Mouse (Mus musculus): ENCODE results near the gene Ifit1bl1. TPM values are rescaled to one million over a fixed set of nuclear protein-coding genes. Genes with fewer than 3 reads are reported as not detected.
"Not testable (repeated sequence)": the region's sequence is repeated elsewhere in the genome, so short reads cannot be mapped to it uniquely, and the experiment has no call there.

Ifit1bl1 gene
- polyA plus RNA-seq, 1 experiment from 2014 or later, result 0.75 TPM

DNA sequence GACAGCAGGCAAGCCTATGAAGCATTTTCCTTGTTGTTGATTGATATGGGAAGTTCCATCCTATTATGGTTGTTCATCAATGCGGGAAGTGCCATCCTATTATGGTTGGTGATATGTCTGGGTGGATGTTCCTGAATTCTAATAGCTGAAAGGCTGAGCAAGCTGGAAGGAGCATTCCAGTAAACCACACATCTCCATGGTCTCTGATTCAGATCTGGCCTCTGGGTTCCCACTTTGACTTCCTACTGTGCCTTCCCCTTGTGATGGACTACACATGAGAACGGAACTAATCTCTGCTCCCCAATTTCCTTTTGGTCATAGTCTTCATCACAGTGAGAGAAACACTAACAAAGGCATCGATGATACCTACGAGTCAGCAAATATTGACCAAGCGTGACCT is 19.1 kb upstream of the Ifit1bl1 start:
- DNase-seq (no peak), ATAC-seq (no peak)
- WGBS (ENCODE audit: insufficient replicate concordance), result 70% methylated on average over 5 of the region's 5 CpGs
- Histone ChIP-seq H3K4me2 (ENCODE audit: low read depth, low read length) (no peak overlapping the region), H3K27me3 (ENCODE audit: insufficient read depth, low read length) (no peaks in the 10 kb centered on the region), H3K9ac (replicated peaks) (no peak overlapping the region), H3K27ac (ENCODE audit: low read depth) (no peak overlapping the region), H3K9me3 (ENCODE audit: low read length) (no peaks in the 10 kb centered on the region), H3K4me3 (ENCODE audit: low read depth, low read length) (no peak overlapping the region), H3K4me1 (ENCODE audit: insufficient read depth) (no peaks in the 10 kb centered on the region), H3K36me3 (replicated peaks; ENCODE audit: insufficient read depth, low read length) (no peaks in the 10 kb centered on the region)
- TF ChIP-seq CTCF (IDR thresholded peaks at IDR 0.05; ENCODE audit: low read depth) (no peak), EP300 (IDR thresholded peaks at IDR 0.05; ENCODE audit: low read depth) (no peak)

DNA sequence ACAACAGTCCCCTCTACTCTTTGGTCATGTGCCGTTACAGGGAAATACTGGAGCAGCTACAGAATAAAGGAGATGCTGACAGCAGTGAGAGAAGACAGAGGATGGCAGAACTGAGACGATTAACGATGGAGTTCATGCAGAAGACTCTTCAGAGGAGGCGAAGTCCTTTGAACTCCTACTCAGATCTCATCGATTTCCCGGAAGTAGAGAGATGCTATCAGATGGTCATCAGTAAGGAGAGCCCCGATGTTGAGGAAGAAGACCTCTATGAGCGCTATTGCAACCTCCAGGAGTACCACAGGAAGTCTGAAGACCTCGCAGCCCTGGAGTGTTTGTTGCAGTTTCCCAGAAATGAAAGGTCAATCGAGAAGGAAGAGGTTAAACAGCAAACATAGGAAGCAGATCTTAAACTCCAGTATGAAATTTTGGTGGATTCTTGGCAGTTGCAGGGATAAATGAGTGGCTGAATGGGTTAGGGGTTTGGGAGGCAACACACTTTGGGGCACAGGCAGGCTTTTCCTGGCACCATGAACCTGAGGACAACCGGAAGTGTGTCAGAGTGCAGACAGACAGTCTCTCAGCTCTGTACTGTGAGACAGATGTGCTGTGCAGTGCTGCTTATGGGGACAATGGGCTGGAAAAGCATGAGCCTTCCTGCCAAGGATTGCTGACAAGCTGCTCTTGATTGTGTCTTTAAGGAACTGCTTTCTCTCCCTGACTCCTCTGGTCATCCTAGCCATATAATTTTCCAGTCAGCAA is 10.7 kb upstream of the Ifit1bl1 start:
- not testable (repeated sequence) for H3K4me2 ChIP-seq (ENCODE audit: low read depth, low read length); H3K27me3 ChIP-seq (ENCODE audit: insufficient read depth, low read length); H3K27ac ChIP-seq (ENCODE audit: low read depth); H3K9me3 ChIP-seq (ENCODE audit: low read length); DNase-seq; H3K9ac ChIP-seq (replicated peaks); H3K4me1 ChIP-seq (ENCODE audit: insufficient read depth); H3K36me3 ChIP-seq (replicated peaks; ENCODE audit: insufficient read depth, low read length); H3K4me3 ChIP-seq (ENCODE audit: low read depth, low read length)
- ATAC-seq, result peak; percentile 48
- 81% methylated on average over 5 of the region's 11 CpGs for WGBS (ENCODE audit: insufficient replicate concordance)

GRCm38 (mm10) chr19:34610118-34610517 is 8.4 kb upstream of the Ifit1bl1 start:
- not testable (repeated sequence) for DNase-seq; H3K9me3 ChIP-seq (ENCODE audit: low read length); H3K27me3 ChIP-seq (ENCODE audit: insufficient read depth, low read length); H3K9ac ChIP-seq (replicated peaks); H3K27ac ChIP-seq (ENCODE audit: low read depth); H3K4me1 ChIP-seq (ENCODE audit: insufficient read depth); H3K36me3 ChIP-seq (replicated peaks; ENCODE audit: insufficient read depth, low read length); ATAC-seq; H3K4me2 ChIP-seq (ENCODE audit: low read depth, low read length); H3K4me3 ChIP-seq (ENCODE audit: low read depth, low read length)
- 71% methylated on average over 3 of the region's 3 CpGs for WGBS (ENCODE audit: insufficient replicate concordance)

DNA sequence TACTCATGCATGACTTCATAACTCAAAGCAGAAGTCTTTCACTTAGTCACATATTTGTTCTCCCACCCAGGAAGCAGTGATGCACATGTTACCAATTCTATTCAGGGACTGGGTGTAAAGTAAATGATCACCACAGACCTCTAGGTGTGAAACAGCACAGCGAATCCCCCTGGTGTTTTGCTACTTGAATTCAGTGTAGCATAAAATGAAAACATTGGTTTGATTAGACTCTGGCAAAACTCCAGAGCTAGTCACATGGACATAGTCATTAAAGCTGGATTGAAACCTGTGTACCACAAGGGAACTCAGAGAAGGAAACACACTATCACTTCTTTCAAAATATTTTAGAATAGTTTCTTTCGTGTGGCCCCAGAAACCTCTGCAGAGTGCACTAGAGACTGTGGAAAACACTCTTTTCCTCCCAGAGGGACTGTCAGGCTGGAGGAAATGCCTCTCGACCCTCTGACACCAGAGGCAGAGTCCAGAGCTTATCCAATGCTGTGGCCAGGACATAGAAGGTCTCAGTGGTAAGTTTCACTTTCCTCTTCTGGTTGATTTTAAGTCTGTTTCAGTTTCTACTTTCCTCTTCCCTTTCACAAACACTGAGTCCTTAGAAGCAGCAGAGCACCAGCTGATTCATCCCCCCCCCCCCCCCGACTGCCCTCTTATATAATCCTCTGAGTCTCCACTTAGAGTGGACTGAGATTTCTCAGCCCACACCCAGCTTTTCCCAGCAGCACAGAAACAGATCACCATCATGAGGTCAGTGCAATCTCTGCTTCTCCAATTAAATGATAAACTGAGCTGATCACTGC is 5.7 kb upstream of the Ifit1bl1 start, which contains the start of gene Ifit3b:
Gene Ifit3b, plus strand, starts transcription at position 734 of the 815 bp plus-strand sequence.
- H3K4me1 ChIP-seq (ENCODE audit: insufficient read depth); H3K36me3 ChIP-seq (replicated peaks; ENCODE audit: insufficient read depth, low read length); H3K27me3 ChIP-seq (ENCODE audit: insufficient read depth, low read length); H3K9ac ChIP-seq (replicated peaks); H3K9me3 ChIP-seq (ENCODE audit: low read length); H3K4me3 ChIP-seq (ENCODE audit: low read depth, low read length): not testable (repeated sequence)
- TF ChIP-seq EP300 (IDR thresholded peaks at IDR 0.05; ENCODE audit: low read depth), result 0 out of 2 replicates have a peak, but pooled peaks have one; percentile 10
- peak within 1 kb of the TSS; percentile 84 for H3K27ac ChIP-seq (ENCODE audit: low read depth)
- peak; percentile 49 for DNase-seq
- WGBS (ENCODE audit: insufficient replicate concordance), result 26% methylated on average over 4 of the region's 4 CpGs
- peak; percentile 85 for ATAC-seq
- H3K4me2 ChIP-seq (ENCODE audit: low read depth, low read length), result peak within 1 kb of the TSS; percentile 42; the same call in 1 of the 2 replicates

GRCm38 (mm10) chr19:34605472-34605871 is 3.7 kb upstream of the Ifit1bl1 start:
- Histone ChIP-seq H3K9ac (replicated peaks) (no peak overlapping the region), H3K27me3 (ENCODE audit: insufficient read depth, low read length) (no peaks in the 10 kb centered on the region), H3K4me3 (ENCODE audit: low read depth, low read length) (no peak overlapping the region), H3K4me2 (ENCODE audit: low read depth, low read length) (no peak overlapping the region), H3K27ac (ENCODE audit: low read depth) (no peak overlapping the region), H3K36me3 (replicated peaks; ENCODE audit: insufficient read depth, low read length) (no peaks in the 10 kb centered on the region), H3K4me1 (ENCODE audit: insufficient read depth) (peaks cover 6% of the 10 kb centered on the region), H3K9me3 (ENCODE audit: low read length) (no peaks in the 10 kb centered on the region)
- 80% methylated on average over 3 of the region's 3 CpGs for WGBS (ENCODE audit: insufficient replicate concordance)
- no peak for TF ChIP-seq CTCF (IDR thresholded peaks at IDR 0.05; ENCODE audit: low read depth)
- TF ChIP-seq EP300 (IDR thresholded peaks at IDR 0.05; ENCODE audit: low read depth), result no peak
- DNase-seq, result no peak
- no peak for ATAC-seq

- H3K27ac ChIP-seq (ENCODE audit: low read depth); ATAC-seq: not testable (repeated sequence)
Measured at GRCm38 (mm10) chr19:34599250-34599649, 2.5 kb downstream of the Ifit1bl1 start.

More at GRCm38 (mm10) chr19:34599250-34599649, 2.5 kb downstream of the Ifit1bl1 start:
- not testable (repeated sequence) for H3K4me3 ChIP-seq (ENCODE audit: low read depth, low read length); H3K27me3 ChIP-seq (ENCODE audit: insufficient read depth, low read length); H3K9me3 ChIP-seq (ENCODE audit: low read length); DNase-seq; H3K9ac ChIP-seq (replicated peaks); H3K4me1 ChIP-seq (ENCODE audit: insufficient read depth); H3K36me3 ChIP-seq (replicated peaks; ENCODE audit: insufficient read depth, low read length); H3K4me2 ChIP-seq (ENCODE audit: low read depth, low read length)
